Mouse (Mus musculus): ENCODE measurements around the gene Cyb561a3. TPM values are rescaled to one million over a fixed set of nuclear protein-coding genes. Genes with fewer than 3 reads are reported as not detected.
A peak's percentile ranks its signal among the peaks of the same experiment; 100 is the strongest.
"Not testable (repeated sequence)": the region's sequence is repeated elsewhere in the genome, so short reads cannot be mapped to it uniquely, and the experiment has no call there.

Gene Cyb561a3
- polyA plus RNA-seq, 1 experiment, result 21.0 TPM

GRCm38 (mm10) chr19:10557430-10557829 lies 19.5 kb upstream of the Cyb561a3 start:
- TF ChIP-seq FOSL1 (IDR thresholded peaks at IDR 0.05; ENCODE audit: insufficient read depth, low read length, poor library complexity, severe bottlenecking) (no peak), MYOD1 (IDR thresholded peaks at IDR 0.05; ENCODE audit: control insufficient read depth, insufficient read length, low read depth) (no peak), CEBPB (IDR thresholded peaks at IDR 0.05; ENCODE audit: low read depth) (no peak), MYOG (IDR thresholded peaks at IDR 0.05; ENCODE audit: control insufficient read depth, extremely low read depth, insufficient read length) (no peak), MAX (IDR thresholded peaks at IDR 0.05) (no peak), USF1 (IDR thresholded peaks at IDR 0.05; ENCODE audit: low read depth) (no peak), CTCF (IDR thresholded peaks at IDR 0.05; ENCODE audit: control insufficient read depth, insufficient read depth, insufficient read length) (no peak)
- no peaks in the 10 kb centered on the region for H3K27me3 ChIP-seq (ENCODE audit: control insufficient read depth, insufficient read depth, insufficient read length)
- H3K4me3 ChIP-seq (ENCODE audit: insufficient read depth, poor library complexity, severe bottlenecking), result no peak overlapping the region
- H3K36me3 ChIP-seq (ENCODE audit: control insufficient read depth, insufficient read depth), result peaks cover 2% of the 10 kb centered on the region
- H3K79me3 ChIP-seq (ENCODE audit: low read depth), result no peaks in the 10 kb centered on the region
- no peak overlapping the region for H3ac ChIP-seq (ENCODE audit: control insufficient read depth, insufficient read length, low read depth)
- peaks cover 5% of the 10 kb centered on the region for H3K79me2 ChIP-seq (ENCODE audit: control insufficient read depth, insufficient read depth)

GRCm38 (mm10) chr19:10557837-10558375 lies 19.1 kb upstream of the Cyb561a3 start:
- not testable (repeated sequence) for H3K27me3 ChIP-seq (ENCODE audit: control insufficient read depth, insufficient read depth, insufficient read length); H3K79me3 ChIP-seq (ENCODE audit: low read depth); H3K4me3 ChIP-seq (ENCODE audit: insufficient read depth, poor library complexity, severe bottlenecking); H3K79me2 ChIP-seq (ENCODE audit: control insufficient read depth, insufficient read depth); H3K36me3 ChIP-seq (ENCODE audit: control insufficient read depth, insufficient read depth); H3ac ChIP-seq (ENCODE audit: control insufficient read depth, insufficient read length, low read depth)

GRCm38 (mm10) chr19:10560108-10560507 lies 16.9 kb upstream of the Cyb561a3 start:
- no peaks in the 10 kb centered on the region for H3K79me3 ChIP-seq (ENCODE audit: low read depth)
- TF ChIP-seq MYOG (IDR thresholded peaks at IDR 0.05; ENCODE audit: control insufficient read depth, extremely low read depth, insufficient read length) (no peak), CTCF (IDR thresholded peaks at IDR 0.05; ENCODE audit: control insufficient read depth, insufficient read depth, insufficient read length) (peak; percentile 54)
- no peaks in the 10 kb centered on the region for H3K27me3 ChIP-seq (ENCODE audit: control insufficient read depth, insufficient read depth, insufficient read length)
- no peak overlapping the region for H3ac ChIP-seq (ENCODE audit: control insufficient read depth, insufficient read length, low read depth)
- no peak overlapping the region for H3K4me3 ChIP-seq (ENCODE audit: insufficient read depth, poor library complexity, severe bottlenecking)
- peaks cover 4% of the 10 kb centered on the region for H3K79me2 ChIP-seq (ENCODE audit: control insufficient read depth, insufficient read depth)
- no peaks in the 10 kb centered on the region for H3K36me3 ChIP-seq (ENCODE audit: control insufficient read depth, insufficient read depth)

GRCm38 (mm10) chr19:10561558-10562314 lies 15.2 kb upstream of the Cyb561a3 start:
- TF ChIP-seq MAX (IDR thresholded peaks at IDR 0.05) (no peak), CEBPB (IDR thresholded peaks at IDR 0.05; ENCODE audit: low read depth) (no peak), FOSL1 (IDR thresholded peaks at IDR 0.05; ENCODE audit: insufficient read depth, low read length, poor library complexity, severe bottlenecking) (peak; percentile 81), MYOD1 (IDR thresholded peaks at IDR 0.05; ENCODE audit: control insufficient read depth, insufficient read length, low read depth) (peak; percentile 38), MYOG (IDR thresholded peaks at IDR 0.05; ENCODE audit: control insufficient read depth, extremely low read depth, insufficient read length) (no peak)
- H3K4me3 ChIP-seq (ENCODE audit: insufficient read depth, poor library complexity, severe bottlenecking), result no peak overlapping the region
- H3K27me3 ChIP-seq (ENCODE audit: control insufficient read depth, insufficient read depth, insufficient read length), result no peaks in the 10 kb centered on the region
- no peak overlapping the region for H3ac ChIP-seq (ENCODE audit: control insufficient read depth, insufficient read length, low read depth)
- no peaks in the 10 kb centered on the region for H3K36me3 ChIP-seq (ENCODE audit: control insufficient read depth, insufficient read depth)
- H3K79me3 ChIP-seq (ENCODE audit: low read depth), result no peaks in the 10 kb centered on the region
- no peaks in the 10 kb centered on the region for H3K79me2 ChIP-seq (ENCODE audit: control insufficient read depth, insufficient read depth)

GRCm38 (mm10) chr19:10562351-10562750 lies 14.6 kb upstream of the Cyb561a3 start:
- Histone ChIP-seq H3K4me3 (ENCODE audit: insufficient read depth, poor library complexity, severe bottlenecking) (no peak overlapping the region), H3ac (ENCODE audit: control insufficient read depth, insufficient read length, low read depth) (no peak overlapping the region), H3K36me3 (ENCODE audit: control insufficient read depth, insufficient read depth) (no peaks in the 10 kb centered on the region), H3K79me3 (ENCODE audit: low read depth) (no peaks in the 10 kb centered on the region), H3K27me3 (ENCODE audit: control insufficient read depth, insufficient read depth, insufficient read length) (no peaks in the 10 kb centered on the region), H3K79me2 (ENCODE audit: control insufficient read depth, insufficient read depth) (no peaks in the 10 kb centered on the region)
- no peak for TF ChIP-seq CTCF (IDR thresholded peaks at IDR 0.05; ENCODE audit: control insufficient read depth, insufficient read depth, insufficient read length)
- TF ChIP-seq CEBPB (IDR thresholded peaks at IDR 0.05; ENCODE audit: low read depth), result no peak
- TF ChIP-seq FOSL1 (IDR thresholded peaks at IDR 0.05; ENCODE audit: insufficient read depth, low read length, poor library complexity, severe bottlenecking), result no peak
- TF ChIP-seq MYOG (IDR thresholded peaks at IDR 0.05; ENCODE audit: control insufficient read depth, extremely low read depth, insufficient read length), result no peak

GRCm38 (mm10) chr19:10564278-10564677 lies 12.7 kb upstream of the Cyb561a3 start:
- no peak overlapping the region for H3K4me3 ChIP-seq (ENCODE audit: insufficient read depth, poor library complexity, severe bottlenecking)
- H3K79me3 ChIP-seq (ENCODE audit: low read depth), result no peaks in the 10 kb centered on the region
- H3ac ChIP-seq (ENCODE audit: control insufficient read depth, insufficient read length, low read depth), result no peak overlapping the region
- no peaks in the 10 kb centered on the region for H3K27me3 ChIP-seq (ENCODE audit: control insufficient read depth, insufficient read depth, insufficient read length)
- H3K36me3 ChIP-seq (ENCODE audit: control insufficient read depth, insufficient read depth), result no peaks in the 10 kb centered on the region
- TF ChIP-seq FOSL1 (IDR thresholded peaks at IDR 0.05; ENCODE audit: insufficient read depth, low read length, poor library complexity, severe bottlenecking) (no peak), MYOG (IDR thresholded peaks at IDR 0.05; ENCODE audit: control insufficient read depth, extremely low read depth, insufficient read length) (no peak), MAX (IDR thresholded peaks at IDR 0.05) (no peak), CEBPB (IDR thresholded peaks at IDR 0.05; ENCODE audit: low read depth) (no peak), MYOD1 (IDR thresholded peaks at IDR 0.05; ENCODE audit: control insufficient read depth, insufficient read length, low read depth) (no peak), CTCF (IDR thresholded peaks at IDR 0.05; ENCODE audit: control insufficient read depth, insufficient read depth, insufficient read length) (no peak), USF1 (IDR thresholded peaks at IDR 0.05; ENCODE audit: low read depth) (no peak)
- H3K79me2 ChIP-seq (ENCODE audit: control insufficient read depth, insufficient read depth), result no peaks in the 10 kb centered on the region
